Mouse (Mus musculus) cerebellum, postnatal 10 days (tissue): ENCODE measurements around the gene Gm37240.

Experiments
- DNase-seq, 2 experiments: peaks; one replicate each; pipeline ENCODE4 v3.0.0; 2021; ENCODE audit warnings: mixed read lengths in 2 of 2

Gene Gm37240

DNA sequence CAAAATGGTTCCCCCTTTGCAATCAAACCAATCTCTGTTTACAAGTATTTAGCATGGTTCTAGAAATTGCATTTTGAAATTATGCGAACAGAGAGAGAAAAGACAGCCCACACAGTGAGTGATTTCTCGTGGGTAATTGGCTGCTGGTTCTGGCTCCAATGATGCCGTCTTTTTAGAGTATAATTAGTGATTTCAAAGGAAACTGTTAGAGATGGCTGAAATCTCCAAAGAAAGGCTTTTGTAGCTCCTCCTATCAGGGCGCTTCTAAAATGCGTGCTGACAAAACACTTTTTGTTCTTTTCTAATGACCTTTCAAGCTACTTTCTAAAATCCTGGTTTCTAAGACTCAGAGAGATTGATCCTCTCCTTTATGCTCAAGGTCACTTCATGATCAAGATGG is 569.1 kb downstream of the Gm37240 start:
- DNase-seq, result no peak

- DNase-seq, result no peak
Measured at GRCm38 (mm10) chr3:85317306-85317705, 570.0 kb downstream of the Gm37240 start.

- DNase-seq, result no peak
Measured at GRCm38 (mm10) chr3:85314961-85315360, 572.4 kb downstream of the Gm37240 start.

DNA sequence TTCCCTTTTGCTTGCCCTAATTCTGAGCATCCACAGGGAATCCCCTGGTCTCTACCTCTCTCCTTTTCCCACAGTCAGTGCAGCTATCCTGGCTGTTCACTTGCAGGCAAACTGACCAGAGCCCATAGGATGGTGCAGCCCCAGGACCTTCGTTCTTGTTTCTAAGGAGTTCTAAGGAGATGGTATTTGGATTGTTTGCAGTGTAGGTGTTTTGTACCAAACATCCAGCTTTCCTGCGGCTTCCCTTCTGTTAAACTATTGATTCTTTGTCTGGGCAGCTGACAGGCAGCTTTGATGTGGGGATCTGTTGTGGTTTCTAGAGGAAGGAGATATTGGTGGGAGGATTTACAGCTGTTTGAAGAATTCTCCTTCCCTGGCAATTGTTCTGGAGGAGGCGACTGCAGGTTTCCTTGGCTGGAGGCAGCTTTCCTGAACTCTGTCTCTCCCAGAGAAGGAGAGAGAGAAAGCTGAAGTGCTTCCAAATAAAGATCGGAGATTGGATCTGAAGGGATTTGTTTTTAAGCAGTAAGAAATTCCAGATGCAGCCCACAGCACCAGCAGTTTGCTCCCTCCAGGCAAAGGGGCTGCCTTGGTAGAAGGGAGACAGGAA is 573.6 kb downstream of the Gm37240 start:
- no peak for DNase-seq

- peak; percentile 46 to 72 for DNase-seq
Measured at GRCm38 (mm10) chr3:85311176-85311575, 576.1 kb downstream of the Gm37240 start.

- DNase-seq, result peak in 1 of 2 experiments; percentile 42
Measured at GRCm38 (mm10) chr3:85310401-85310989, 576.8 kb downstream of the Gm37240 start.

DNA sequence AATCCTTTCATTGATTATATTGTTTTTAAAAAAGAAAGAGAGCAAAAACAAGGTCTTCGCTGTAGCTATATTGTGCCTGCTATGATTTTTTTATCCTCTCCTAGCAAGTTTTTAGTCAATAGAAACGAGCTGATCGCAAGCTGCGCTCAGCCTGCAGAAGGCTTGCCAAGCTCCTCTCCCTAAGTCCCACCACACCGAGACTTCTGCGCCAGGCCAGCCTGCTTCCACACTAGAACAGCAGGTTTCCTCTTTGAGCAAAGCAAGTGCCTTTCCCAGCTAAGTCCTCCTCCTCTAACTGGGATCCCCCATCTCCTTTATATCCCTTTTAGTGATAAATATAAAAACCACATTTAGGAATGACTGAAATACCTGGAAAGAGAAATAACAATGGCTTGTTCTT is 578.1 kb downstream of the Gm37240 start:
- peak; percentile 49 to 57 for DNase-seq

DNA sequence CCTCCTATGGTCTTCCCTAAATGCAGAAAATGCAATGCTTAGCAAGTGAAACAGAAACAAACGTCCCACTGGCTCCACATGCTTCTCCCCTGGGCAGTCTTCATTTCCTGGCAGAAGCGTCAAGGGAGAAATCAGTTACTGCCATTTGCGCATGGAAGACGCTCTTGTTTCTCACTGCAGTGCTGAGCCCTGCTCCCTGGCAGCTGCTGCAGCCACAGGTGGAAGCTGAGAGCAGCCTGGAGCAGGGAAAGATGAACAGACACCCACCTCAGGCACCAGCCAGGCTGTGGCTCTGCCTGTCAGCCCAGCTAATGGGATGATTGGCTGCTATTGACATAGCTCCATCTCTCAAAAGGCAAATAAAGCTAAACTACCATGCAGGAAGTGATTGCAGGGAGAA is 578.6 kb downstream of the Gm37240 start:
- peak; percentile 59 to 61 for DNase-seq

DNA sequence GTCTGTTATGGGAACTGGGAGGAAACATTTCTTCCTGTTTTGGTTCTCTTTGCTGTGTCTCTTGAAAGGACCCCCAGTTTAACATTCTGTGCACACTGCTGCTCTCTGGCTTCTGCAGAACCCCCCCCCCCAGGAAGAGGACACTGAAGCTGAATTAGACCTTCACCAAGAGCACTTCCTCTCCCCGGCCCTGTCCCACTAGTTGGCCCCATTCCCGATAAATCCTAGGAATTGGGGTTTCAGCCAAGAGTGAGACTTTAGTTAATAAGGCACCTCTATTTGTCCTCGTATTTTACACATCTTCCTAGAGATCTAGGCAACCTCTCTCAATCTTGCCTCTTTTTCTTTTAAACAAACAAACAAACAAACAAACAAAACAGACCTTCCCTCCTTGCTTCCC is 585.5 kb downstream of the Gm37240 start:
- peak; percentile 61 to 64 for DNase-seq

GRCm38 (mm10) chr3:85301336-85301735 is 586.0 kb downstream of the Gm37240 start:
- peak; percentile 45 to 57 for DNase-seq

DNA sequence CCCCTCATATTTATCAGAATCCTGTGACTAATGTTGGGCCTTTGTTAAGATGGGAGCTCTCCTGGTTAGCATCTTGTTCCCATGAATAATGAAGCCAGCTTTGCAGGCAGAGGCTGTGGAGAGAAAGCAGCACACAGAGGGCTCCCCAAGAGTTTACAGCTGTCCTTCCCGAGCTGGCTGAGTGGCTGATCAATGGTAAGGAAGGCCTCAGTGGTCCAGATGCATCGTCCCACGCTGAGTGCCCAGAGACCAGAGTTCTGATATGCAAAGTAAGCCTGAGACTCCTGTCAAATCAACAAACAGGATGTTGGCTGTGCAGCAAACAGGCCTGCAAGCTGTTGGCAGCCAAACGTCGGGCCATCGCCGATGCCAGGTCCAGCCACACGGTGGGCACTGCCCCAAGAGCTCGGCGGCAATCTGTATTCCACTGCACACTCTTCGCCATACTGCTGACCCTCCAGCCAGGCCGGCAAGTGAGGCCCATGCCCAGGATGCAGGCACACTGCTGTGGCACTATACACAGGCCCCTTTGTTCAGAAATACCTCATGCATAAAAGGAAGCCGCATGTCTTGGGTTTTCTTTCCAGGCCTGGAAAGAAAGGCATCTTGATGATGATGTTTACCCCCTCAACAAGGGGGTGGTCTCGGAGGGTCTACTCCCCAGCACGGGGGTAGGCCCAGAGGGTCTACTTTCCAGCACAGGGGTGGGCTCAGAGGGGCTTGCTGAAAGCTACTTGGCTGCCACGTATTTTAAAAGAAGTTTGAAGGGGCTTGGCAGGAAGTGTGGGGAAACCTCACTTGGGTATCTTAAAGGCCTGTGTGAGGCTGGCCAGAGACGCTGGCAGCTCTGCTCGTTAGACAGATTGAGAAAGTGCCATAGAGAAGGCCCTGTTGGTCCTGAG is 587.4 kb downstream of the Gm37240 start:
- peak; percentile 95 to 96 for DNase-seq

- peak in 1 of 2 experiments; percentile 21 for DNase-seq
Measured at GRCm38 (mm10) chr3:85295229-85295628, 592.1 kb downstream of the Gm37240 start.

DNA sequence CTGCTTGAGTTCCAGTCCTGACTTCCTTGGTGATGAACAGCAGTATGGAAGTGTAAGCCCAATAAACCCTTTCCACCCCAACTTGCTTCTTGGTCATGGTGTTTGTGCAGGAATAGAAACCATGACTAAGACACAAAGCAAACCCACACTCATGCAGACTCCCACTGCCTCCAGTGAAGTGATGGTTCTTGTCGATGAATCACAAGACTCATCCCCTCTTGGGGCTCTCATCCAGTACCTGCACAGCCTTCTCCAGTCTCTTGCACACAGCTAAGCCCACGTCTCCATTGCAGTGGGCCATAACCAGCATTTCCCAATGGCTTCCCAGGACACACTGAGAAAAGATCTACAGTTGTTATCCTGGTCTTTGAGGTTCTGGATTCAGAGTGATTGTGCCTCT is 599.7 kb downstream of the Gm37240 start:
- DNase-seq, result no peak

DNA sequence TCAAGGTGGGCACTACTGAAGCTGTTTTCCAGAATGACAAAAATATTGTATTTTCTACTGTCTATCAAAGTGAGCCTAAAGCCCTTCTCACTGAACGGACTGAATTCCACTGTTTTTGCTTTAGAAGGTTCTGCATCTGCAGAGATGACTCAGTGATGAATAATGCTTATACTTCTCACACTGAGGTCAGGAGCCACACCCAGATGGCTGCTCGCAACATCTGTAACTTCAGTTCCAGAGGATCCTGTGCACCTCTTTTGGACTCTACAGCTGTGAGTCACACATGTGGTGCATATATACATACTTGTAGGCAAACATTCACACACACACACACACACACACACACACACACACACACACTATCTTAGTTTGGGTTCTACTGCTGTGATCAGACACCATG is 602.8 kb downstream of the Gm37240 start:
- DNase-seq, result no peak

- DNase-seq, result no peak
Measured at GRCm38 (mm10) chr3:85282816-85283215, 604.5 kb downstream of the Gm37240 start.

- DNase-seq, result peak; percentile 65 to 72
Measured at GRCm38 (mm10) chr3:85275075-85275474, 612.2 kb downstream of the Gm37240 start.

DNA sequence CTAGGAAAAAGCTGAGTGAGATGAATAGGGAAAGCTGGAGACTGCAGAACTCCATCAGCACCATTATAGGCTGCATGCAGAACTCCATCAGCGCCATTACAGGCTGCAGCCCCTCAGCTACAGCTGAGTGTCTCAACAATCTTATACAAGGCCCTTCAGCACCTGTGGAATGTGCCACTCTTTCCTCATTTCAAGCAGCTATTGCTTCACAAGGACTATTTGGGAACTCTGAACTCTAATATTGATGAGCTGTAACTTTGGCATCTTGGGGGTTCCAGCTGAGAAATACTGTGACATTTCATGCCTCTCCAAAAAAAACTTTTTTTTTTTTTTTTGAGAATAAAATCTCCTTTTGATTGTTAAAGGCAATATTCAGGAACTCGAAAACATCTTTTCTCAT is 615.8 kb downstream of the Gm37240 start:
- no peak for DNase-seq

GRCm38 (mm10) chr3:85264963-85265362 is 622.4 kb downstream of the Gm37240 start:
- no peak for DNase-seq

- DNase-seq, result no peak
Measured at GRCm38 (mm10) chr3:85264546-85264945, 622.8 kb downstream of the Gm37240 start.

DNA sequence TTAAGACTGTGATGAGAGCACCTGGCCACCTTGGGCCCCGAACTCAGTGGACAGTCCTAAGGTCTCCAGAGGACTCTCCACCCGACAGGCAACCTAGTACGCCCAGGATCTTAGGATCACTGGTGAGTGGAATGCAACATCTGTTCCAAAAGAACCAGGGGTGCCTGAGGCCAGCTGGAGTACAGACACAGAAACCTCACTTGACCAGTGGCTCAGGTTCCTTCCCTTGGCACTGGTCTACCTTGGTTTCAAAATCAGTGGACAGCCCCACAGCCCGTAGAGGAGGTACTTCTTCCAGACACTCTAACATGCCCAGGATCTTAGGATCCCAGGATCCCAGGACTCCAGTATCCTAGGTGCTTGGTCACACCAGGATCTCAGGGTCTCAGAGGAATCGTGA is 632.8 kb downstream of the Gm37240 start:
- DNase-seq, result no peak

DNA sequence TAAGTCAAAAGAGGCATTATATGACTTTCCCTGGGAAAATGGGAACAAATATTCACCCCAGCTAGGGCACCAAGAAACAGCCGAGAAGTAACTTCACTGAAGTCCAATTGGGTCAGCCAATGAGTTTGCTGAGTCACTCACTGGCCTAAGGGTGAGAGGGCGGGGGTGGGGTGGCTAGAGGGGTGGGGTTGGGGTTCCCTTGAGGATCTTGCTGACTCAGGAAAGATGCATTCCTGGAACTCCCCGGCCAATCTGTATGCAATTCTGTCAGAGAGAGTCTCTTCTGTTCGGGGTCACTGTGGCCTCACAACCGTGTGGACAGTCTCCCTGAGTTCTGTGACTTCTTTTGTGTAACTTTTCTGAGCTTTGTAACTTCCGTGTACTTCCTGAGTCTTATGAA is 635.7 kb downstream of the Gm37240 start:
- no peak for DNase-seq

DNA sequence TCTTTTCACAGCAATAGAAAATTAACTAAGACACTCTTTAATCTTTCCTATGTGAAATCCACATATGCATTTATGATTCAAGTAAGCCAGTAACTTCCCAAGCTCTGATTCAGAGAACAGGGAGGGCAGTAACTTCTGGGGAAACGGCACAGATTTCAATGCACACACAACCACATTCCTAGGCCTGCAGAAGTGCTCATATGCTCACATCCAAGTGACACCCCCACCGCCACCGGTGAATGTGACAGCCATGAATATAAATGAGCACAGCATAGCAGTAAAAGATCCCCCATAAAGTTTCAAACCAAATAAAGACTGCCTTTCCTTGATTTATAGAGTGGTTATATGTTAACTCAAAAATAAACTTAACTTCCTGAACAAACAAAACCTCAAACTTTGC is 641.2 kb downstream of the Gm37240 start:
- no peak for DNase-seq

GRCm38 (mm10) chr3:85236546-85236945 is 650.8 kb downstream of the Gm37240 start:
- no peak for DNase-seq

- DNase-seq, result no peak
Measured at GRCm38 (mm10) chr3:85232846-85233245, 654.5 kb downstream of the Gm37240 start.
